Mouse (Mus musculus): Measurements from ENCODE around the gene Smg7. TPM values are rescaled to one million over a fixed set of nuclear protein-coding genes. Genes with fewer than 3 reads are reported as not detected.

Gene Smg7
- polyA plus RNA-seq, 1 experiment from 2014 or later, result 44.0 TPM

GRCm38 (mm10) chr1:152826446-152826845 is 76.0 kb downstream of the Smg7 start:
- H3K27me3 ChIP-seq, result no peaks in the 10 kb centered on the region
- DNase-seq (ENCODE audit: low read depth, low spot score), result no peak
- POLR2A ChIA-PET, result no interaction called here
- in situ Hi-C loops (cut with MboI; ENCODE audit: low pct_unique_long_range_greater_than_20kb), result no loop called here
- TF ChIP-seq CTCF (IDR thresholded peaks at IDR 0.05), result no peak
- CTCF ChIA-PET, result no interaction called here
- ATAC-seq, result no peak

- ATAC-seq (no peak), DNase-seq (ENCODE audit: low read depth, low spot score) (no peak)
- no peaks in the 10 kb centered on the region for H3K27me3 ChIP-seq
- ChIA-PET POLR2A (no interaction called here), CTCF (no interaction called here)
- no peak for TF ChIP-seq CTCF (IDR thresholded peaks at IDR 0.05)
- in situ Hi-C loops (cut with MboI; ENCODE audit: low pct_unique_long_range_greater_than_20kb), result no loop called here
These were observed 78.2 kb downstream of the Smg7 start for GRCm38 (mm10) chr1:152824206-152824605.

GRCm38 (mm10) chr1:152821746-152822145 is 80.7 kb downstream of the Smg7 start:
- ChIA-PET POLR2A (no interaction called here), CTCF (no interaction called here)
- DNase-seq (ENCODE audit: low read depth, low spot score) (no peak), ATAC-seq (no peak)
- in situ Hi-C loops (cut with MboI; ENCODE audit: low pct_unique_long_range_greater_than_20kb), result no loop called here
- no peak for TF ChIP-seq CTCF (IDR thresholded peaks at IDR 0.05)
- no peaks in the 10 kb centered on the region for H3K27me3 ChIP-seq

- POLR2A ChIA-PET, result no interaction called here
- no peak for DNase-seq (ENCODE audit: low read depth, low spot score)
- peak; percentile 86 for ATAC-seq
- H3K27me3 ChIP-seq, result no peaks in the 10 kb centered on the region
- in situ Hi-C loops (cut with MboI; ENCODE audit: low pct_unique_long_range_greater_than_20kb), result no loop called here
- CTCF ChIA-PET, result interaction anchor here (0.7 kb wide), 1 partner anchor 12 kb away, joined by 3 read pairs; no protein-coding TSS in a partner anchor
- TF ChIP-seq CTCF (IDR thresholded peaks at IDR 0.05), result no peak
These were observed 81.3 kb downstream of the Smg7 start for GRCm38 (mm10) chr1:152820911-152821695.

- in situ Hi-C loops (cut with MboI; ENCODE audit: low pct_unique_long_range_greater_than_20kb), result no loop called here
- no peaks in the 10 kb centered on the region for H3K27me3 ChIP-seq
- POLR2A ChIA-PET, result no interaction called here
- ATAC-seq, result no peak
- CTCF ChIA-PET, result no interaction called here
- TF ChIP-seq CTCF (IDR thresholded peaks at IDR 0.05), result no peak
- no peak for DNase-seq (ENCODE audit: low read depth, low spot score)
These were observed 82.9 kb downstream of the Smg7 start for GRCm38 (mm10) chr1:152819558-152819957.

GRCm38 (mm10) chr1:152817794-152818193 is 84.7 kb downstream of the Smg7 start:
- ChIA-PET CTCF (interaction anchor here (1.3 to 1.6 kb wide), 2 partner anchors 16 to 26 kb away, joined by 3 read pairs; no protein-coding TSS in a partner anchor), POLR2A (no interaction called here)
- TF ChIP-seq CTCF (IDR thresholded peaks at IDR 0.05), result no peak
- DNase-seq (ENCODE audit: low read depth, low spot score) (no peak), ATAC-seq (no peak)
- H3K27me3 ChIP-seq, result no peaks in the 10 kb centered on the region
- in situ Hi-C loops (cut with MboI; ENCODE audit: low pct_unique_long_range_greater_than_20kb), result no loop called here

GRCm38 (mm10) chr1:152817027-152817769 is 85.2 kb downstream of the Smg7 start:
- ATAC-seq (no peak), DNase-seq (ENCODE audit: low read depth, low spot score) (no peak)
- CTCF ChIA-PET, result interaction anchor here (1.3 to 1.6 kb wide), 2 partner anchors 16 to 26 kb away, joined by 3 read pairs; no protein-coding TSS in a partner anchor
- no peak for TF ChIP-seq CTCF (IDR thresholded peaks at IDR 0.05)
- POLR2A ChIA-PET, result no interaction called here
- H3K27me3 ChIP-seq, result no peaks in the 10 kb centered on the region
- in situ Hi-C loops (cut with MboI; ENCODE audit: low pct_unique_long_range_greater_than_20kb), result no loop called here

- ChIA-PET POLR2A (no interaction called here), CTCF (no interaction called here)
- ATAC-seq (peak; percentile 60), DNase-seq (ENCODE audit: low read depth, low spot score) (no peak)
- TF ChIP-seq CTCF (IDR thresholded peaks at IDR 0.05), result no peak
- in situ Hi-C loops (cut with MboI; ENCODE audit: low pct_unique_long_range_greater_than_20kb), result no loop called here
- no peaks in the 10 kb centered on the region for H3K27me3 ChIP-seq
These were observed 87.2 kb downstream of the Smg7 start for GRCm38 (mm10) chr1:152815265-152815701.

- H3K27me3 ChIP-seq, result no peaks in the 10 kb centered on the region
- DNase-seq (ENCODE audit: low read depth, low spot score) (no peak), ATAC-seq (no peak)
- ChIA-PET CTCF (interaction anchor here (1.5 kb wide), 1 partner anchor 43 kb away, joined by 4 read pairs; no protein-coding TSS in a partner anchor), POLR2A (no interaction called here)
- in situ Hi-C loops (cut with MboI; ENCODE audit: low pct_unique_long_range_greater_than_20kb), result no loop called here
- TF ChIP-seq CTCF (IDR thresholded peaks at IDR 0.05), result no peak
These were observed 91.7 kb downstream of the Smg7 start for GRCm38 (mm10) chr1:152810533-152811439.

GRCm38 (mm10) chr1:152809541-152810252 is 92.7 kb downstream of the Smg7 start:
- ATAC-seq, result no peak
- no peaks in the 10 kb centered on the region for H3K27me3 ChIP-seq
- in situ Hi-C loops (cut with MboI; ENCODE audit: low pct_unique_long_range_greater_than_20kb), result no loop called here
- ChIA-PET POLR2A (no interaction called here), CTCF (interaction anchor here (1.5 kb wide), 1 partner anchor 42 kb away, joined by 4 read pairs; no protein-coding TSS in a partner anchor)
- TF ChIP-seq CTCF (IDR thresholded peaks at IDR 0.05), result no peak
- DNase-seq (ENCODE audit: low read depth, low spot score), result no peak

Measured in Patski (cell line).